In genomic region chrX:100767885-100768626, GRCm38 (mm10) we compare ENCODE assay signal across 8 mouse cellular contexts. TPM values are rescaled to one million over a fixed set of nuclear protein-coding genes. Genes with fewer than 3 reads are reported as not detected.
A peak's percentile ranks its signal among the peaks of the same experiment; 100 is the strongest.
DNase-seq lines count a peak whose midpoint lies in the region; ATAC-seq lines count a peak whose summit lies in the region.

No protein-coding gene starts in this region.

- peak; percentile 67 for ATAC-seq in hindbrain, embryonic 12.5 days (ENCODE audit: low FRiP score)
- ATAC-seq in midbrain, embryonic 15.5 days (replicated peaks): peak; percentile 73

- no peaks in the 10 kb centered on the region for H3K4me1 ChIP-seq in hindbrain, embryonic 12.5 days
- H3K4me1 ChIP-seq in midbrain, embryonic 15.5 days: peaks cover 11% of the 10 kb centered on the region; the same call in 1 of the 2 replicates

- H3K27ac ChIP-seq in hindbrain, embryonic 12.5 days: peak overlapping the region; percentile 86
- H3K27ac ChIP-seq in midbrain, embryonic 15.5 days: peak overlapping the region; percentile 91

- peak overlapping the region; percentile 73 for H3K4me2 ChIP-seq in hindbrain, embryonic 12.5 days (replicated peaks)
- H3K4me2 ChIP-seq in midbrain, embryonic 15.5 days: peak overlapping the region; percentile 58

- no peaks in the 10 kb centered on the region for H3K36me3 ChIP-seq in hindbrain, embryonic 12.5 days
- no peaks in the 10 kb centered on the region for H3K36me3 ChIP-seq in midbrain, embryonic 15.5 days (replicated peaks)

- peak overlapping the region; percentile 78 for H3K9ac ChIP-seq in hindbrain, embryonic 12.5 days
- peak overlapping the region; percentile 85 for H3K9ac ChIP-seq in midbrain, embryonic 15.5 days

- H3K9me3 ChIP-seq in hindbrain, embryonic 12.5 days (replicated peaks): no peaks in the 10 kb centered on the region
- no peaks in the 10 kb centered on the region for H3K9me3 ChIP-seq in midbrain, embryonic 15.5 days

- peak; percentile 7 for DNase-seq in kidney, postnatal 10 days
- DNase-seq in kidney, adult 11 months: no peak
- DNase-seq in cerebellum, adult 9-11 months: peak; percentile 64
- no peak for DNase-seq in B cell, adult 2 months
- no peak for DNase-seq in embryo, embryonic 10.5 days (ENCODE audit: low spot score)
- DNase-seq in kidney, adult 8-10 months: no peak

- peak overlapping the region; percentile 59 for H3K4me3 ChIP-seq in hindbrain, embryonic 12.5 days
- H3K4me3 ChIP-seq in midbrain, embryonic 15.5 days: peak overlapping the region; percentile 77

- WGBS in hindbrain, embryonic 12.5 days: 32% methylated on average over 34 of the region's 36 CpGs
- WGBS in midbrain, embryonic 15.5 days: 32% methylated on average over 29 of the region's 36 CpGs

- H3K27me3 ChIP-seq in hindbrain, embryonic 12.5 days: peaks cover 4% of the 10 kb centered on the region
- H3K27me3 ChIP-seq in midbrain, embryonic 15.5 days (replicated peaks): no peaks in the 10 kb centered on the region

RNA-seq across cellular contexts. Expression of gene Dlg3, which starts 0.5 kb away (rescaled TPM):
- 14.8 and 16.4 TPM in 2 replicates for polyA plus RNA-seq in hindbrain, embryonic 12.5 days (2016; fragmentation: Nextera tagmentation; extraction: Ambion mirVana)
- 6.2 and 6.6 TPM in 2 replicates for polyA plus RNA-seq in midbrain, embryonic 15.5 days (2015; fragmentation: Nextera tagmentation; extraction: Ambion mirVana)

RNA-seq across cellular contexts. Expression of gene Gdpd2, which starts 38.4 kb away (rescaled TPM):
- polyA plus RNA-seq in hindbrain, embryonic 12.5 days (2016; fragmentation: Nextera tagmentation; extraction: Ambion mirVana): 16.4 and 22.2 TPM in 2 replicates
- polyA plus RNA-seq in midbrain, embryonic 15.5 days (2015; fragmentation: Nextera tagmentation; extraction: Ambion mirVana): 34.1 and 35.0 TPM in 2 replicates

Comparison
In these comparisons a context has a peak if more than half of its experiments do, and no peak if none do; other contexts are left out.
1. DNase-seq: peak in kidney, postnatal 10 days (single experiment) and cerebellum, adult 9-11 months (single experiment); none in kidney, adult 11 months (single experiment), B cell, adult 2 months (0 of 2), embryo, embryonic 10.5 days (single experiment) and kidney, adult 8-10 months (0 of 2).